Mouse (Mus musculus) bone marrow, adult 2 months (tissue): Measurements from ENCODE around the gene Nipal3.

Experiments
- CTCF ChIP-seq: fragments of 200-500 bp; IDR thresholded peaks from 2 replicates; pipeline ENCODE4 v1.5.1; 2011; ENCODE audit warnings: low read length, control low read depth; ENCODE audit not compliant: control insufficient read depth, insufficient read depth
- POLR2A ChIP-seq: fragments of 200-500 bp; IDR thresholded peaks from 2 replicates; pipeline ENCODE4 v1.6.1; 2011; ENCODE audit warnings: low read depth, mild to moderate bottlenecking, control low read depth, low read length, borderline replicate concordance; ENCODE audit not compliant: control insufficient read depth

DNA sequence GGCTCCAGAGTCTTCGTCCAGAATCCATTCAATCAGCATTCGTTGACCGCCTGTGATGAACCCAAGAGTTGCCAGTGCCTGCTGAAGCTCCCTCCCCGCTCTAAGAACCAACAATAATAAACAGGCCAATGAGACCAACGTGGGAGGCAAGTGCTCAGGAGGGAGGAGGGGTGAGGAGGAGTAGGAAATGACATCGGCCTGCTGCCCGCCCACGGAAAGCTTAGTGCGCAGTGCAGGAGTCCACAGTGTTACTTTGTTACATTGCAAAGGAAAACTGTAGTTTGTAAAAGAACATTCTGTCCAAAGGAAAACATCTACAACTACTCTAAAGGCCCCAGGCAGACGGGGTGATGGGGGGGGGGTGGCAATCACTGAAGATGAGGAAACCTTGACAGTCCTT, 90.8 kb downstream of the Nipal3 start:
- no peak for TF ChIP-seq CTCF
- no peak for TF ChIP-seq POLR2A
